Mouse (Mus musculus): ENCODE results near the gene Itpka. TPM values are rescaled to one million over a fixed set of nuclear protein-coding genes. Genes with fewer than 3 reads are reported as not detected.

The Itpka gene
- not detected for polyA plus RNA-seq (2014; fragmentation: Illumina TruSeq; extraction: RNeasy Lipid Tissue Mini Kit (QIAGEN cat#74804); ENCODE audit: low read depth, low replicate concordance)

GRCm38 (mm10) chr2:119741581-119742411, at the start of gene Itpka:
Gene Itpka (plus strand): TSS chr2:119742337.

GRCm38 (mm10) chr2:119760251-119760650, 18.1 kb downstream of the Itpka start, which contains the start of gene Ltk:
Gene Ltk (minus strand): TSS chr2:119760431.

GRCm38 (mm10) chr2:119787206-119787883, 45.2 kb downstream of the Itpka start, which contains the start of gene Rpap1:
Gene Rpap1 (minus strand): TSS chr2:119787537.

GRCm38 (mm10) chr2:119797279-119797783, 55.2 kb downstream of the Itpka start, which contains the start of gene Tyro3:
Gene Tyro3 (plus strand): TSS chr2:119797733.

Other genes starting within 250 kb of the Itpka start
- 1.1 TPM for gene Exd1, start 194.7 kb upstream of the Itpka start, polyA plus RNA-seq (2014; fragmentation: Illumina TruSeq; extraction: RNeasy Lipid Tissue Mini Kit (QIAGEN cat#74804); ENCODE audit: low read depth, low replicate concordance)
- gene Chp1, start 194.6 kb upstream of the Itpka start, polyA plus RNA-seq (2014; fragmentation: Illumina TruSeq; extraction: RNeasy Lipid Tissue Mini Kit (QIAGEN cat#74804); ENCODE audit: low read depth, low replicate concordance): 472 TPM
- gene Nusap1, start 124.0 kb upstream of the Itpka start, polyA plus RNA-seq (2014; fragmentation: Illumina TruSeq; extraction: RNeasy Lipid Tissue Mini Kit (QIAGEN cat#74804); ENCODE audit: low read depth, low replicate concordance): 0.29 TPM
- 1.0 TPM for gene Oip5, start 123.9 kb upstream of the Itpka start, polyA plus RNA-seq (2014; fragmentation: Illumina TruSeq; extraction: RNeasy Lipid Tissue Mini Kit (QIAGEN cat#74804); ENCODE audit: low read depth, low replicate concordance)
- 95.9 TPM for gene Ndufaf1, start 79.5 kb upstream of the Itpka start, polyA plus RNA-seq (2014; fragmentation: Illumina TruSeq; extraction: RNeasy Lipid Tissue Mini Kit (QIAGEN cat#74804); ENCODE audit: low read depth, low replicate concordance)
- gene Rtf1, start 67.3 kb upstream of the Itpka start, polyA plus RNA-seq (2014; fragmentation: Illumina TruSeq; extraction: RNeasy Lipid Tissue Mini Kit (QIAGEN cat#74804); ENCODE audit: low read depth, low replicate concordance): 11.4 TPM
- not detected for gene Ltk, start 18.1 kb downstream of the Itpka start, polyA plus RNA-seq (2014; fragmentation: Illumina TruSeq; extraction: RNeasy Lipid Tissue Mini Kit (QIAGEN cat#74804); ENCODE audit: low read depth, low replicate concordance)
- 0.29 TPM for gene Rpap1, start 45.2 kb downstream of the Itpka start, polyA plus RNA-seq (2014; fragmentation: Illumina TruSeq; extraction: RNeasy Lipid Tissue Mini Kit (QIAGEN cat#74804); ENCODE audit: low read depth, low replicate concordance)
- 0.11 TPM for gene Tyro3, start 55.4 kb downstream of the Itpka start, polyA plus RNA-seq (2014; fragmentation: Illumina TruSeq; extraction: RNeasy Lipid Tissue Mini Kit (QIAGEN cat#74804); ENCODE audit: low read depth, low replicate concordance)
- 8.6 TPM for gene Mga, start 154.9 kb downstream of the Itpka start, polyA plus RNA-seq (2014; fragmentation: Illumina TruSeq; extraction: RNeasy Lipid Tissue Mini Kit (QIAGEN cat#74804); ENCODE audit: low read depth, low replicate concordance)
- 0.79 TPM for gene Mapkbp1, start 230.4 kb downstream of the Itpka start, polyA plus RNA-seq (2014; fragmentation: Illumina TruSeq; extraction: RNeasy Lipid Tissue Mini Kit (QIAGEN cat#74804); ENCODE audit: low read depth, low replicate concordance)

Measured in liver, adult 10 weeks (tissue).